Mouse (Mus musculus) forebrain, embryonic 10.5 days (tissue): ENCODE results near the gene Uqcc2. TPM values are rescaled to one million over a fixed set of nuclear protein-coding genes. Genes with fewer than 3 reads are reported as not detected.

ENCODE experiments used
- DNase-seq: peaks from one replicate; pipeline ENCODE4 v3.0.0-alpha.2; 2017; ENCODE audit warnings: low spot score; ENCODE audit errors: extremely low spot score
- H3K27ac ChIP-seq: fragments of 300-500 bp; sonication (generic); 2 replicates; pipeline ENCODE4 v1.5.1; 2016; ENCODE audit warnings: mild to moderate bottlenecking
- H3K27me3 ChIP-seq: fragments of 300-500 bp; sonication (generic); 2 replicates; pipeline ENCODE4 v1.6.1; 2016; ENCODE audit warnings: mild to moderate bottlenecking; ENCODE audit not compliant: poor library complexity, severe bottlenecking
- H3K36me3 ChIP-seq: fragments of 300-500 bp; sonication (generic); replicated peaks from 2 replicates; pipeline ENCODE4 v1.6.1; 2016; ENCODE audit warnings: mild to moderate bottlenecking, moderate library complexity
- H3K4me1 ChIP-seq: fragments of 300-500 bp; sonication (generic); 2 replicates; pipeline ENCODE4 v1.6.1; 2016
- H3K4me3 ChIP-seq: fragments of 300-500 bp; sonication (generic); 2 replicates; pipeline ENCODE4 v1.5.1; 2016; ENCODE audit warnings: mild to moderate bottlenecking, moderate library complexity
- H3K9me3 ChIP-seq: fragments of 300-500 bp; sonication (generic); 2 replicates; pipeline ENCODE4 v1.6.1; 2016; ENCODE audit warnings: mild to moderate bottlenecking, moderate library complexity
- WGBS: fragments of 180-500 bp; shearing (Covaris S2); methylation state at CpG from one replicate; pipeline ENCODE4 v1.1.7; 2016; 5-methylcytosine and 5-hydroxymethylcytosine counted together
- polyA plus RNA-seq: library from polyadenylated mRNA; unstranded; fragments of >200 nt; fragmentation: Nextera tagmentation; extraction: Ambion mirVana; gene quantifications from 2 replicates; pipeline ENCODE4 v1.2.1, GENCODE M21; 2016

The Uqcc2 gene
- polyA plus RNA-seq, 1 experiment from 2014 or later = 405 TPM

DNA sequence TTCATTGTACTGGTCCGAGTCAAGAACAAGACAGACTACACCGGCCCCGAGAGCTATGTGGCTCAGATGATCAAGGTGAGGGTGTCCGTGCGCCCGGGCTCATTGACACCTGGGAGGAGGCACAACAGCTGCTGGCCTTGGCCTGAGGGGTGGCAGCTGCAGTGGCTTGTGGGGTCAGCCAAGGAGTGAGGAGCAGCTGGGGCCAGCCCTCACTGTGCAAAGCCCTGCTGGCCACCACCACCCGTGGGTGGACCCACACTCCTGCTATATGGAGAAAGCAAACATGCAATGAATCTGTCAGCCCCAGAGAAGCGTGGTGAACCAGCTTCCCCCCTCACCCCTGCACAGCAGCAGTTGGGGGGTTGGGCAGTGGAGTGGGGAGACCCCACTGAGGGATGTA lies 13.8 kb downstream of the Uqcc2 start:
- H3K4me3 ChIP-seq = no peak overlapping the region
- H3K9me3 ChIP-seq = peaks cover 6% of the 10 kb centered on the region; the same call in 1 of the 2 replicates
- H3K36me3 ChIP-seq = peaks cover 48% of the 10 kb centered on the region
- 0 out of 2 replicates have a peak, but pooled peaks cover 16% of the 10 kb centered on the region for H3K27me3 ChIP-seq
- no peak overlapping the region; the same call in none of the 2 replicates for H3K27ac ChIP-seq
- WGBS = 65% methylated on average over 8 of the region's 8 CpGs
- peaks cover 40% of the 10 kb centered on the region for H3K4me1 ChIP-seq
- no peak for DNase-seq

DNA sequence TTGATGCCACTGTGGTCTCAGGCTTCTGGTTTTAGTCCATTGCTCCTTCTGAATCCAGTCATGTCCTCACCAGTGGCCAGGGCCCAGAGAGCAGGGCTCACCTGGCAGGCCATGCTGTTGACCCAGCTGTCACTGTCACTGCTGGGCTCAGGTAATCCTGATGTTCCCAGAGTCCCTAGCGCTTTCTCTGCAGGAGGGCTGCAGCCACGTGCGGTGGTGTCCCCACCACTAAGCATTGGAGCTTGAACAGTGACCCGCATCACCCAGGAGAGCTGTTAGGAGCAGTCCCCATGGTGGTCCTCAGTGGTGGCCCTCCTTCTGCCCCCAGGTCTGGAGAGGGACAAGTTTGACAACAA lies 14.2 kb downstream of the Uqcc2 start:
- Histone ChIP-seq H3K36me3 (peaks cover 44% of the 10 kb centered on the region), H3K27me3 (0 out of 2 replicates have a peak, but pooled peaks cover 16% of the 10 kb centered on the region), H3K4me3 (no peak overlapping the region), H3K4me1 (peaks cover 39% of the 10 kb centered on the region), H3K9me3 (peaks cover 6% of the 10 kb centered on the region; the same call in 1 of the 2 replicates), H3K27ac (no peak overlapping the region; the same call in 1 of the 2 replicates)
- no peak for DNase-seq
- WGBS = 65% methylated on average over 4 of the region's 4 CpGs

DNA sequence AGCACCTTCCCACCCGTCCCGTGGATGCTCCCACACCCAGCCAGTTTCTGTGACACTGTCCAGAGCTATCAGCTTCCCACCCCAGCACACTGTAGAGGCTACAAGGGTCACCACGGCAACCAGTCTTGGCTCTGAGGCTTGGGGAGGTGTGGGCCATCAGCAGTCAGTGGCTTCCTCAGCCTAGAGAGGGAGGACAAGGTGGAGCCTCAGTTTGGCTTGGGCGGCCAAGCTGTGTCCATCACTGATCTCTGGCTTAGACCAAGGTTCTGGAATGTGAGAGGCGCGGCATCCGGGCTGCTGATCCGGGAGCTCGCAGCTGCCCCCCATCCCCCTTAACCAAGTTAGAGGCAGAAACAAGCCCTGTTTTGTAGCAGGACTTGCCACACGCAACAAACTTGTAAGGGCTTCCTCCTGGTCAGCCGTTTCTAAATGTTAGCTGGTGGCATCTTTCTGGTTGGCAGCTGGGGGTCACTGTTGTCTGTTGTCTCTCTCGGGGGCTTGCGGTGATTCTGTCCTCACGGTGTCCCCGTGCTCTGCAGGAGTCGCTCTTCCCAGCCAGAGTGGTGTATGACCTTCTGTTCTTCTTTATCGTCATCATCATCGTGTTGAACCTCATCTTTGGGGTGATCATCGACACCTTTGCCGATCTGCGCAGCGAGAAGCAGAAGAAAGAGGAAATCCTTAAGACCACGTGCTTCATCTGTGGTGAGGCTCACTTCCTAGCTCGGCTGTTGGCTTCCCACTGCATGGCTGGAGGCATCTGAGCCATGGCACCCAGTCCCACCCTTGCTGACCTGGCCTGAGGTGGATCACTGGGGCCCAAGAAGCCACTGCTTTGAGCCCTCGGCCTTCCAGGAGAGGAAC lies 14.8 kb downstream of the Uqcc2 start:
- Histone ChIP-seq H3K27ac (no peak overlapping the region), H3K9me3 (peaks cover 6% of the 10 kb centered on the region; the same call in 1 of the 2 replicates)
- 92% methylated on average over 25 of the region's 25 CpGs for WGBS

DNA sequence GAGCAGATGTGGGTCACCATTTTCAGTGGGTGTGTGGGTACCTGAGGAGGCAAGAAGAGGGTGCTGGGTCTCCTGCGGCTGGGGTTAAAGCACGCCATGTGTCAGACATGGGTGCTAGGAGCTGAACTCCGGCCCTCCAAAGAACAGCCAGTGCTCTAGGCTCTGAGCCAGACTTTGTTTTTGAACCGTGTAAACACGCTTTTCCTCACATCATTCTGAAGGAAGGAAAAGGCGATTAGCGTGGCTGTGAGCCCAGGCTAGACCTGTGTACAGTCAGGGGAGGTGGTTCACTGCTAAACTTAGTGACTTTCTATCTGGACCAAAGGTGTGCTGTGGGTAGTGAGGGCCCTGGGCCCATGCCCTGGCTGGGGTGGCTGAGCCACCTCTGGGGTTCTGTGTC lies 23.6 kb downstream of the Uqcc2 start:
- H3K27ac ChIP-seq = no peak overlapping the region
- 91% methylated on average over 7 of the region's 7 CpGs for WGBS
- no peak for DNase-seq
- no peaks in the 10 kb centered on the region for H3K9me3 ChIP-seq
- no peaks in the 10 kb centered on the region for H3K27me3 ChIP-seq
- no peak overlapping the region for H3K4me3 ChIP-seq
- peaks cover 6% of the 10 kb centered on the region for H3K4me1 ChIP-seq
- no peaks in the 10 kb centered on the region for H3K36me3 ChIP-seq

More for the DNA sequence above, 14.8 kb downstream of the Uqcc2 start:
- DNase-seq = no peak
- Histone ChIP-seq H3K27me3 (0 out of 2 replicates have a peak, but pooled peaks cover 16% of the 10 kb centered on the region), H3K36me3 (peaks cover 38% of the 10 kb centered on the region), H3K4me1 (peaks cover 36% of the 10 kb centered on the region), H3K4me3 (no peak overlapping the region)

DNA sequence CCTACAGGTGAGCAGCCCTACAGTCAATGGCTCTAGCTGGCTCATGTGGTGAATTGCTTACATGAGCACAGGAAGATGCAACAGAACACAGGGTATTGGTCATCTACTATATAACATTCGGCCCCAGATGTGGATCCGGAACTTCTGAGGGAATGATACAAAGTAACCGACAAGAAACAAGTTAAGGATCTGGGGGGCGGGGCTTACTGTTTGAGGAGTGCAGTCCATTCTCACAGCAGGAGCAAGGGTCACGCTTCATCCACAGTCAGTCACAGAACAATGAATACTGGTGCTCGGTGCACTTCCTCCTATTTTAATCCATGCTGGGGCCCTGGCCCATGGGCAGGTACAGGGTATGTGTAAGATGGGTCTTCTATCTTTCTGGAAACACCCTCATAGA lies 25.8 kb downstream of the Uqcc2 start:
- WGBS = 81% methylated on average over 6 of the region's 6 CpGs
- H3K9me3 ChIP-seq = no peaks in the 10 kb centered on the region
- H3K27me3 ChIP-seq = no peaks in the 10 kb centered on the region
- no peak overlapping the region for H3K4me3 ChIP-seq
- H3K36me3 ChIP-seq = no peaks in the 10 kb centered on the region
- H3K4me1 ChIP-seq = peaks cover 22% of the 10 kb centered on the region
- no peak overlapping the region for H3K27ac ChIP-seq
- no peak for DNase-seq

DNA sequence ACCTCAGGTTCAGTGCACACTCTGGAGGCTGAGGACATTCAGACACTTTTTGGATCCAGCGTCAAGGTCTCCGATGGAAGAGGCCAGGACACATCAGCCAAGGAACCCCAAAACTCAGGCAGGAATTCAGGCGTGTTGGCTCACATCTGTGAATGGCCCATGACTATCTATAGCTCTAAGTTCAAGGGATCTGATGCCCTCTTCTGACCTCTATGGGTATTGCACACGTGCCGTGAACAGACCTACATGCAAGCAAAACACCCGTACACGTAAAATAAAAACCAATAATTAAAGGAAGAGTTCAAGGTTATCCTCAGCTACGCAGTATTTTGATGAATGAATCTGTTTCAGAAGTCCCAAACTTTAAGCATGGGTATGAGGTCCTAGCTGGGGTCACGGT lies 27.0 kb downstream of the Uqcc2 start:
- H3K27ac ChIP-seq = no peak overlapping the region
- no peak for DNase-seq
- H3K4me1 ChIP-seq = peaks cover 29% of the 10 kb centered on the region
- no peaks in the 10 kb centered on the region for H3K36me3 ChIP-seq
- H3K4me3 ChIP-seq = no peak overlapping the region
- no peaks in the 10 kb centered on the region for H3K9me3 ChIP-seq
- H3K27me3 ChIP-seq = no peaks in the 10 kb centered on the region
- WGBS = 88% methylated on average over 9 of the region's 9 CpGs

DNA sequence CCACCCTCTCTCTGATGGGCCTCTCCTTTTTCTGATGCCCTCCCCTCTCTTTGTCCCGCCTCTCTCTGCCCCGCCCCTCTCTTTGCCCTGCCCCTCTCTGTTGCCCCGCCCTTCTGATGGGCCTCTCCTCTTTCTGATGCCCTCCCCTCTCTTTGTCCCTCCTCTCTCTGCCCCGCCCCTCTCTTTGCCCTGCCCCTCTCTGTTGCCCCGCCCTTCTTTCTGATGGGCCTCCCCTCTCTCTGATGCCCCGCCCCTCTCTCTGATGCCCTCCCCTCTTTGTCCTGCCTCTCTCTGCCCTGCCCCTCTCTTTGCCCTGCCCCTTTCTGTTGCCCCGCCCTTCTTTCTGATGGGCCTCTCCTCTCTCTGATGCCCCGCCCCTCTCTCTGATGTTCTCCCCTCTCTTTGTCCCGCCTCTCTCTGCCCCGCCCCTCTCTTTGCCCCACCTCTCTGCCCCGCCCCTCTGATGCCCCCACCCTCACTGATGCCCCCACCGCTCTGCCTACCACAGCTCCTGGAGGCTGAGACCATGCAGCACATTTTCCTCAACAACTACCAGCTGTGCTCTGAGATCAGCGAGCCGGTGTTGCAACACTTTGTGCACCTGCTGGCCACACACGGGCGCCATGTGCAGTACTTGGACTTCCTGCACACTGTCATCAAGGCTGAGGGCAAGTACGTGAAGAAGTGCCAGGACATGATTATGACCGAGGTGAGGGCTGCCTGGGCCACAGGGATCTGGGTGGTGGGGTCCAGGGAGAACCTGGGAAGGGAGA lies 27.8 kb downstream of the Uqcc2 start:
- H3K4me3 ChIP-seq = no peak overlapping the region
- no peaks in the 10 kb centered on the region for H3K27me3 ChIP-seq
- 73% methylated on average over 17 of the region's 18 CpGs for WGBS
- H3K9me3 ChIP-seq = no peaks in the 10 kb centered on the region
- peaks cover 38% of the 10 kb centered on the region for H3K4me1 ChIP-seq
- no peaks in the 10 kb centered on the region for H3K36me3 ChIP-seq
- no peak overlapping the region for H3K27ac ChIP-seq
- no peak for DNase-seq

DNA sequence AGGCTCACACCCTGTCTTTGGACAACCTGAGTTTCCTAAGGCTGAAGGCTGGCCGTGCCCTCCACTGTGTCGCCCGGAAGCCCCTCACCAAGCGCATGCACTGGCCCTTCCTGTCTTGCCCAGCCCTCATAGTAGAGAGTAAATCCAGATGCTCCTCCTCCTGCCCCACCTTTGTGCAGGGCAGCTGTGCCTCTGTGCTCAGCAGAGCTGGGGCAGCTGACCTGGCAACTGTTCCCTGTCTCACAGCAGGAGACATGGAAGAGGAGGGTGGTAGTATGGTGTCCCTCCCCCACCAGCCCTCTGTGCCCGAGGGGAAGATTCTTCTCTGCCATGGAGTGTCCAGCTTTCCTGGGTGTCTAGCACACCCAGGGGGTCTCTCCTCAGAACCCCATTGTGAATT lies 32.0 kb downstream of the Uqcc2 start:
- 82% methylated on average over 5 of the region's 5 CpGs for WGBS
- H3K9me3 ChIP-seq = no peaks in the 10 kb centered on the region
- DNase-seq = no peak
- peak overlapping the region; percentile 35; the same call in 1 of the 2 replicates for H3K27ac ChIP-seq
- peaks cover 48% of the 10 kb centered on the region for H3K4me1 ChIP-seq
- H3K27me3 ChIP-seq = no peaks in the 10 kb centered on the region
- no peaks in the 10 kb centered on the region for H3K36me3 ChIP-seq
- no peak overlapping the region for H3K4me3 ChIP-seq

DNA sequence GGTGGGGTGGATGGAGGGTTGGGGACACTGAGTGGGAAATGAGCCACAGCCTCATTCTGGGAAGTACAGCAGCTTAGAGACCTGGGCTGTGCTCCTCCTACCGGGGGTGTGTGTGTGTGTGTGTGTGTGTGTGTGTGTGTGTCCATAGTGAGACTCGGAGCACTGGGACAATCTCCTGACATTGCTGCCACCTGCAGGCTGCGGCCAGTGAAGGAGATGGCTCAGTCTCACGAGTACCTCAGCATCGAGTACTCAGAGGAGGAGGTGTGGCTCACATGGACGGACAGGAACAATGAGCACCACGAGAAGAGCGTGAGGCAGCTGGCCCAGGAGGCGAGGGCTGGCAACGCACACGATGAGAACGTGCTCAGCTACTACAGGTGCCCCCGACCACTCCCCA lies 38.0 kb downstream of the Uqcc2 start:
- H3K4me3 ChIP-seq = no peak overlapping the region
- DNase-seq = peak; percentile 31
- H3K27ac ChIP-seq = no peak overlapping the region
- H3K9me3 ChIP-seq = no peaks in the 10 kb centered on the region
- WGBS = 47% methylated on average over 13 of the region's 13 CpGs
- H3K27me3 ChIP-seq = no peaks in the 10 kb centered on the region
- no peaks in the 10 kb centered on the region for H3K36me3 ChIP-seq
- H3K4me1 ChIP-seq = peaks cover 20% of the 10 kb centered on the region

DNA sequence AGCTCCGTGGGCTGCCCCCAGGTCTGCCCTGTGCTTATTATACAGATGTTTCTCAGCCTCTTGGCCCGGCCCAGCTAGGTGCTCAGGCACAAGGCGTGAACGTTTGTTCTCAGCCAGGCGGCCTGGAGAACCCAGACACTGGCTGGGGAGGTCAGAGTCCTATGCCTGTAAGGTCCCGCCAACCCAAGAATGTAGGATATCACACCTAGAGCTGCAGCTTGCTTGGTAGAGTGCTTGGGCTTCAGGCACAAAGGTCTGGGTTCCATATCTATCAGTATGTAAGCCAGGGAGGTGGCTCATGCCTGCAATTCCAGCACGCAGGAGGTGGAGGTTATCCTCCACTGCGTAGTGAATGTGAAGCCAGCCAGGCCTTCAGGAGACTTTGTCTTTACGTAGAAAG lies 43.6 kb downstream of the Uqcc2 start:
- Histone ChIP-seq H3K27ac (no peak overlapping the region), H3K4me1 (peaks cover 12% of the 10 kb centered on the region), H3K27me3 (no peaks in the 10 kb centered on the region), H3K36me3 (no peaks in the 10 kb centered on the region), H3K4me3 (no peak overlapping the region), H3K9me3 (no peaks in the 10 kb centered on the region)
- 82% methylated on average over 9 of the region's 9 CpGs for WGBS
- DNase-seq = no peak

DNA sequence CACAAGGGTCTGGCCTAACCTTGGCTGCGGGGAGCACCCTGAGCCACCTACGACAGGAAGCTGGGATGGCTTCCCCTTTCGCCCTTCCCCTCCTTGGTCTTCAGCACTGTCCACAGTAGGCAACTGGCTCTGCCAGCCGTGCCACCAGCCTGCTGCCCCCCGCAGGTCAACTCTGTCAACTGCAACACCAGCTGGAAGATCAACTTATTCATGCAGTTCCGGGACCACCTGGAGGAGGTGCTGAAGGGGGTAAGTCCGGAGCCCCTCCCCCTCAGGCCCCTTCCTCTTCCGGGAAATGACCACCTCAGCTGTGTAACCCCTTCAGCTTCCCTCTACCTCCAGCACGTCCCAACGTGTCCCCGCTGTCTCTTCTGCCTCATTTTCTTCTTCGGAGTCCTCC lies 46.3 kb downstream of the Uqcc2 start:
- WGBS = 32% methylated on average over 12 of the region's 12 CpGs
- H3K27ac ChIP-seq = peak overlapping the region; percentile 48

DNA sequence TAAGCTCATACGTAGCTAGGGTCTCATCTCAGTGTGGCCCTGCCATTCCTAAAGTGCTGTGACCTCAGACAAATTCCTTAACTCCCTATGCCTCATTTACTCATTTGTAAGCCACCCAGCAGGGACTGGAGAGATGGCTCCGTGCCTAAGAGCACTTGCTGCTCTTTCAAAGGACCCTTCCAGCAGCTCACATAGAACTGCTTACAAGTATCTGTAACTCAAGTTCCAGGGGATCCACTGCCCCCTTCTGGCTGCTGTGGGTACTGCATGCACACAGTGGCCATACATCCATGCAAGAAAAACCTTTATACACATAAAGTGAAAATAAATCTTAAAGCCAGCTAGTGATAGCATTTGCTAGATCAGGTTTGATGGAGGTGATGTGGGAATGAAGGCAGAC lies 48.0 kb downstream of the Uqcc2 start:
- Histone ChIP-seq H3K9me3 (no peaks in the 10 kb centered on the region), H3K4me1 (peaks cover 26% of the 10 kb centered on the region), H3K36me3 (no peaks in the 10 kb centered on the region), H3K27me3 (no peaks in the 10 kb centered on the region), H3K4me3 (no peak overlapping the region), H3K27ac (no peak overlapping the region)
- 45% methylated on average over 2 of the region's 2 CpGs for WGBS
- DNase-seq = peak; percentile 56

More for the DNA sequence above, 46.3 kb downstream of the Uqcc2 start:
- Histone ChIP-seq H3K9me3 (no peaks in the 10 kb centered on the region), H3K4me1 (peaks cover 14% of the 10 kb centered on the region), H3K36me3 (no peaks in the 10 kb centered on the region), H3K27me3 (no peaks in the 10 kb centered on the region), H3K4me3 (0 out of 2 replicates have a peak overlapping the region, but pooled peaks have one; percentile 1)
- DNase-seq = peak; percentile 37

DNA sequence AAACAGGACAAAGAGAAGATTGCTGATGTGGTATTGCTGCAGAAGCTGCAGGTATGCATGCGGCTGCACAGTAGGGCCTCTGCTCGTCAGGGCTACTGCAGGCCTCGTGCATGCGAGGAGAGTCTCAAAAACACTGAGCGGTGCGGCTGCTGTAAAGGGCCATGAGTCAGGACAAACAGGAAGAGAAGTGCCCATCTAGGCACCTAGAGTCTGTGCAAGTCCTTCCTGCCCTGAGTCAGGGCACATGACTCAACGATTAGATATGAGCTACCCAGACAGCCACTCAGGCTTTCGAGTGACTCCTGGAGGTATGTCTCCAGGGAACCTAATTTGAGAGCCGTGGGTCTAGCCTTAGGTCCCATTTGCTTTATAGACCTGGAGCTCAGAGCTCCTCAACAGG lies 50.1 kb downstream of the Uqcc2 start:
- Histone ChIP-seq H3K27ac (no peak overlapping the region), H3K27me3 (no peaks in the 10 kb centered on the region), H3K36me3 (no peaks in the 10 kb centered on the region), H3K4me1 (peaks cover 34% of the 10 kb centered on the region), H3K9me3 (no peaks in the 10 kb centered on the region), H3K4me3 (no peak overlapping the region)
- 87% methylated on average over 9 of the region's 9 CpGs for WGBS
- DNase-seq = no peak
